Mouse (Mus musculus): Measurements from ENCODE around the gene Olfr124.

The Olfr124 gene

DNA sequence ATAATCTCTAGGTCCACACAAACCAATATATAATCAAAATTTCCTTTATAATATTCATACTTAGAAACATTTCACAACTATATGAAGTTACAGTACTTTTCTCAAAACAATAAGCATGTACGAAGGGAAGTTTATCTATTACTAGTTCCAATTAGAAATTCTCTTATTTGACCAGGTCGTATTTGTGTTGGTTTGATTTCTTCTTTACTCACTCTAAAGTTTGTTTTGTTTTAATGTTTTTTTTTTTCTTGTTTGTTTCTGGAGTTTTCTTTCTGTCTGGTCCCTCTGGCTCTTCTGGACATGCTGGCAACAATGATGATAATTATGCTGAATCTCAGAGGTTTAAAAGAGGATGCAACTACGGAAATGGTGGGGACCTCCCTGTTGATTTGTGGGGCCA is at the start of gene Olfr124:
Olfr124 (plus strand) TSS at position 301 of the 400 bp plus-strand sequence.
- no peak for DNase-seq

DNA sequence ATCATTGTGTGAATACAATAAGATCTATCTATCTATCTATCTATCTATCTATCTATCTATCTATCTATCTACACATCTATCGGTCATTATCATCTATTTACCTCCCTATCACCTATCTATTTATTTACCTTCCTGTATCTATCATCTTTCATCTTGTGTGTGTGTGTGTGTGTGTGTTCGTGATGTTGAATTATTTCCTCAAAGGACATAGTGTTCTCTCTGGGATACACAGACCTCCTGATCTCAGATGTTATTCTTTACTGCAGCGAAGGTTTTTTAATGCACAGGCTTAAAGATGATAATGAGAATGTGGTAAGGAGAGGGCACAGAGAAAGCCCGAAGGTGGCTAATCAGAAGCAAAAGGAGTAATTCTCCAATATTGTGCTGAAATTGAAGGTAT is 31.4 kb upstream of the Olfr124 start, which contains the start of gene Olfr122:
Olfr122 (plus strand) TSS at position 301 of the 400 bp plus-strand sequence.
- no peak for DNase-seq

DNA sequence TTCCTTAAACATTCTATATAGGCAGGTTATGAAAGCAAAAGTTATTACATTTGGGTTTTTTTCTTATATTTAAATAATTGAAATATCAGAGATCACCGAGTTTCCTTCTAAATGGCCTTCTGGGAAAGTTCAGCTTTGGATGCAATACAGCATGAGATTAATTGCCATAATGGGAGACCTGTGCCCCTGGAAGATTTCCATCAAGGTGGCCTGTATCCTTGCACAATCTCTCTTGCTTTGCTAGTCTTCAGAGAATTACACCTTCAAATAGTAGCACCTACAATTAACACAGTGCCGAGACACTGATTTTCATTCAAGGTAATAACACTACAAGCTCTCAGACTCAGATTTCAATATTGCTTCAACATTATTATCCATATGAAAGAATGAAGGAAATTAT is 6.5 kb upstream of the Olfr124 start, which contains the start of gene Olfr123:
Olfr123 (plus strand) TSS at position 301 of the 400 bp plus-strand sequence.
- no peak for DNase-seq

DNA sequence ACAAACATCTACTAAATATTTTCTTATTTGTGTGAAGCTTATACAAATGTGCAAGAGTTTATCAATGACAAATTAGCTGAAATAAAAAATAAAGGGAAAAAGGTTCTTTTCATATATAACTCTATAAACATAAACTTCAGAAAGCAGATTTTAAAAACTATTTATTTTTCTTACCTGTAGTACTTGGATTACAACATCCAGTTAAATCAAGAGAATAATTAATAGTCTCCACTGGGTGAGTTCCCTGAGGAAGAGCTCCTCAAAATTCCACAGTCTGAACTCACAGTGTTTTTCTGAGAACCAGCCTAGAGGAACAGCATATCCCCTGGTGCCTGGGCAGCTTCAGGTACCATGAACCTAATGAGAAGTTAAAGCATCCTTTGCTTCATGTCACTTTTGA is 33.0 kb downstream of the Olfr124 start, which contains the start of gene Olfr125:
Olfr125 (plus strand) TSS at position 301 of the 400 bp plus-strand sequence.
- no peak for DNase-seq

DNA sequence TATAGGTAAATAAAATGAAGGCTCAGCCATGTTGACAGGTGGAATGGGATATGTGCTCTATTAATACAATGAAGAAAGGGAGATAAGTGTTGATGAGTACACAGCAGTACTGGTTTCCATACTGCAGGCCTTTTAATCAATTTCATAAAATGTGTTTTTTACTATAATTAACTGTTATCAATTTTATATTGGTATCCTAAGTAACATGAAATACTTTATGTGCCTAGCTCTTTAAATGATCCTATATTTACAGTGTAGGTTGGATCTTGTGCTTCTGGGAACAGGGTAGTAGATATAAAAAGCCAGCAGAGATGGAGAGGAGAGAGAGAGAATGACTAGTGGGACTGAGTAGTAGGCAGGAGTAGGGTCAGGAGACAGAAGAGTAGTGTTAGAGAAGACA is 47.5 kb downstream of the Olfr124 start, which contains the start of gene Olfr126:
Olfr126 (plus strand) TSS at position 301 of the 400 bp plus-strand sequence.
- DNase-seq: no peak
